Mouse (Mus musculus) liver, embryonic 14.5 days (tissue): ENCODE measurements around the gene Foxn3. TPM values are rescaled to one million over a fixed set of nuclear protein-coding genes. Genes with fewer than 3 reads are reported as not detected.
A peak's percentile ranks its signal among the peaks of the same experiment; 100 is the strongest.

Experiments
- ATAC-seq: fragments of 200-750 bp; cut with Nextera tagmentation; 2 replicates; pipeline ENCODE4 v1.8.0; 2017; ENCODE audit warnings: moderate number of reproducible peaks, mild to moderate bottlenecking, moderate library complexity; ENCODE audit not compliant: insufficient read depth
- DNase-seq, 3 experiments: peaks; one replicate each; pipeline ENCODE4 v3.0.0-alpha.2; 2012 to 2013; ENCODE audit warnings: low read depth in 3 of 3, low spot score in 3 of 3
- H3K27ac ChIP-seq: fragments of 300-500 bp; sonication (generic); 2 replicates; pipeline ENCODE4 v1.5.1; 2014; ENCODE audit warnings: moderate library complexity, mild to moderate bottlenecking, control low read depth, inconsistent platforms
- H3K27me3 ChIP-seq: fragments of 300-500 bp; sonication (generic); 2 replicates; pipeline ENCODE4 v1.6.1; 2014; ENCODE audit warnings: mild to moderate bottlenecking, low read length, moderate library complexity; ENCODE audit not compliant: control insufficient read depth, insufficient read depth
- H3K36me3 ChIP-seq: fragments of 300-500 bp; sonication (generic); replicated peaks from 2 replicates; pipeline ENCODE4 v1.6.1; 2014; ENCODE audit warnings: low read depth; ENCODE audit not compliant: control insufficient read depth, insufficient read depth
- H3K4me1 ChIP-seq, 2 experiments: fragments of 200-500 bp in 1 of 2; fragments of 300-500 bp in 1 of 2; sonication (generic) in 1 of 2; replicated peaks; 2 replicates each; pipeline ENCODE4 v1.6.1; 2012 to 2014; ENCODE audit warnings: antibody characterized with exemption in 1 of 2, inconsistent platforms in 1 of 2, low read length in 1 of 2; ENCODE audit not compliant: control insufficient read depth in 2 of 2, insufficient read depth in 2 of 2
- H3K4me2 ChIP-seq: fragments of 300-500 bp; sonication (generic); 2 replicates; pipeline ENCODE4 v1.6.1; 2014; ENCODE audit warnings: low read depth, mild to moderate bottlenecking, control low read depth, moderate library complexity
- H3K4me3 ChIP-seq, 2 experiments: fragments of 200-500 bp in 1 of 2; fragments of 300-500 bp in 1 of 2; sonication (generic) in 1 of 2; 2 replicates each; pipeline ENCODE4 v1.5.1; 2012 to 2014; ENCODE audit warnings: low read depth in 2 of 2, low read length in 2 of 2, mild to moderate bottlenecking in 2 of 2, control low read depth in 1 of 2, inconsistent platforms in 1 of 2, moderate library complexity in 1 of 2; ENCODE audit not compliant: insufficient read depth in 1 of 2
- H3K9ac ChIP-seq: fragments of 300-500 bp; sonication (generic); replicated peaks from 2 replicates; pipeline ENCODE4 v1.6.1; 2014; ENCODE audit warnings: mild to moderate bottlenecking, control low read depth, moderate library complexity
- H3K9me3 ChIP-seq: fragments of 300-500 bp; sonication (generic); 2 replicates; pipeline ENCODE4 v1.6.1; 2016; ENCODE audit warnings: low read length, mixed read lengths; ENCODE audit not compliant: control insufficient read depth
- CTCF ChIP-seq: IDR thresholded peaks from 2 replicates; pipeline ENCODE4 v1.5.1; 2016; ENCODE audit warnings: antibody characterized with exemption, low read depth, control low read depth
- EP300 ChIP-seq: IDR thresholded peaks from 2 replicates; pipeline ENCODE4 v1.6.1; 2016; ENCODE audit warnings: antibody characterized with exemption, low read depth
- WGBS: fragments of 180-500 bp; shearing (Covaris S2); extraction: QIAGEN DNeasy Blood & Tissue Kit; methylation state at CpG from one replicate; pipeline ENCODE4 v1.1.7; 2014; ENCODE audit not compliant: insufficient replicate concordance; 5-methylcytosine and 5-hydroxymethylcytosine counted together
- polyA plus RNA-seq, 2 experiments: library from polyadenylated mRNA; depleted of rRNA in 1 of 2; stranded (reverse) in 1 of 2; unstranded in 1 of 2; fragments of >200 nt; fragmentation: Nextera tagmentation in 1 of 2; extraction: Ambion mirVana in 1 of 2; gene quantifications; 2 replicates each; pipeline versions ENCODE4 v1.2.1 to v1.2.3; 2012 to 2014

Gene Foxn3
- polyA plus RNA-seq, 2 experiments = 2.7 to 13.6 TPM

DNA sequence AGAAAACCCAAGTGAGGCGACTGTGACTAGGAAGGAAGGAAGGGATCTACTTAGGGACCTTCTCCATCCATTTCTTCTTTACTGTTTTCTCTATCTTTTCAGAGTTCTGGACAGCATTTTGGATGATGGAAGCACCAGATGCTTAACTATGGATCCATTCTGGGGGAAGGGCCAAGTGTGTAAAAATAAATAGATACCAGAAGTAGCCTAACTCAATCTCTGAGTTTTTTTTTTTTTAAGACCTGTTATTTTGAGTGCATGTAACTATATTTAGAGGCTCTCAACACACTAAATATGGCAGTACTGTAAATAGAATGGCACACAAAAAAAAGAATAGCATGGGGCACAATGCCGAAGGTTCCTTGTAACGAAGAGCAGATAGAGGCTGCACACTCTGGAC is 381.0 kb downstream of the Foxn3 start:
- H3K27ac ChIP-seq = no peak overlapping the region
- TF ChIP-seq EP300 = no peak
- TF ChIP-seq CTCF = no peak
- no peak overlapping the region for H3K4me2 ChIP-seq
- H3K36me3 ChIP-seq = no peaks in the 10 kb centered on the region
- H3K4me3 ChIP-seq = no peak overlapping the region
- no peaks in the 10 kb centered on the region for H3K4me1 ChIP-seq
- H3K9me3 ChIP-seq = no peaks in the 10 kb centered on the region
- ATAC-seq (no peak), DNase-seq (no peak)
- WGBS = 57% methylated on average over 3 of the region's 3 CpGs
- H3K9ac ChIP-seq = no peak overlapping the region
- H3K27me3 ChIP-seq = no peaks in the 10 kb centered on the region

DNA sequence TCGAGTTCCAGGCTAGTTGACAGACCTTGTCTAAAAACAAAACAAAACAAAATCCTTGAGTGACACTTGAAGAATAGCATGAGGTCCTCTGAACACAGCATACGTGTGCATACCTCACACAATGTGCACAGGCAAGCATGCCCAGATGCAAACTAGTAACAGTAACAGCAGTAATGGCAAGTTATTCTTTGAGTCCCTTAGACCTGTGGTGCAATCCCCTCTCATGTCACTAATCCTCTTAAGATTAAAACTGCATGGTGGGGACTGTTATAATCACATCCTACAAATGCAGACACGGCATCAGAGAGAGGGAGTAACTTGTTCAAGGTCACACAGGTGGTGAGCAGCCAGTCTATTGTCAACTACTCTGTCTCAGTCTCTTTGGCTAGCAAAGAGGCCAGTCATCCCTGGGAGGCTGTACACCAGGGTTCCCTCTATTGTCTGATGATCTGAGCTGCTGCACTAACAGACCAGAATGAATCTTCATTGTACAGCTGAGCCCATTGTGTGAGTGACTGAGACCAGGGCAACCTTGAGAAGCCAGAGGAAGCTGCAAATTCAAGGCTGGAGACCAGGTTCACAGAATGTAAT is 383.1 kb downstream of the Foxn3 start:
- no peak for TF ChIP-seq CTCF
- no peaks in the 10 kb centered on the region for H3K4me1 ChIP-seq
- H3K9ac ChIP-seq = no peak overlapping the region
- H3K4me3 ChIP-seq = no peak overlapping the region
- H3K27ac ChIP-seq = no peak overlapping the region
- H3K36me3 ChIP-seq = no peaks in the 10 kb centered on the region
- no peaks in the 10 kb centered on the region for H3K9me3 ChIP-seq
- H3K4me2 ChIP-seq = no peak overlapping the region
- WGBS = 46% methylated on average over 3 of the region's 3 CpGs
- ATAC-seq (no peak), DNase-seq (no peak)
- no peaks in the 10 kb centered on the region for H3K27me3 ChIP-seq

DNA sequence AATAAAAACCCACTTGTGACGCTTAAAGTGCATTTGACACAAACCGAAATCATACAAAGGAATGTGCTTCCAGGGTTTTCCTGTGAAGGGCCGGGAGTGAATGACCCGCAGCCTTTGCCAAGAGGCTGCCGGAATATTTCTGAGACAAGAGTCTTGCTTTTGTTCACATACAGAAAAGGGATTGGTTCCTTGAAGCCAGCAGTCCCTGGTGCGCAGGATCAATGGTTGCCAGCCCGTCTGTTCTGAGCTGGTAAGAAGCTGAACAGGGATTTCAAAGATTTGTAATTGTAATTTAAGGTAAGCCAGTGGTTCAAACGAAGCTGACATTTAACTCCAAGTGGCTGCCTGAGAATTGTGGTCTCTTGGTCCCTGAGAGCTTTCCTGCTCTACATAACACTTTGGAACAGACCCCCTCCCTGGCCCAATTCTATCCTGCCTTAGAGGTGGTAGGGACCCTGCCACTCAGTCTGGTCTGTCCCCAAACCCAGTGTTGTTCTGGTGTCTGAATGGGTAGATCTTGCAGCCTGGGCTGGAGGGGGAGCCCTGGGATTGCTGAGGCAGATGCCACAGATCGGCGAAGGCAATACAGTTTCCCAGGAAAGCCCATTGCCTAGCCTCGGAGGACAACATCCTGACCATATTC is 388.3 kb downstream of the Foxn3 start:
- no peaks in the 10 kb centered on the region for H3K4me1 ChIP-seq
- H3K4me2 ChIP-seq = no peak overlapping the region
- H3K27ac ChIP-seq = no peak overlapping the region
- DNase-seq = no peak
- no peaks in the 10 kb centered on the region for H3K36me3 ChIP-seq
- TF ChIP-seq EP300 (no peak), CTCF (no peak)
- no peaks in the 10 kb centered on the region for H3K27me3 ChIP-seq
- no peak overlapping the region for H3K9ac ChIP-seq
- 71% methylated on average over 11 of the region's 11 CpGs for WGBS
- no peaks in the 10 kb centered on the region for H3K9me3 ChIP-seq
- H3K4me3 ChIP-seq = no peak overlapping the region
- ATAC-seq = no peak

DNA sequence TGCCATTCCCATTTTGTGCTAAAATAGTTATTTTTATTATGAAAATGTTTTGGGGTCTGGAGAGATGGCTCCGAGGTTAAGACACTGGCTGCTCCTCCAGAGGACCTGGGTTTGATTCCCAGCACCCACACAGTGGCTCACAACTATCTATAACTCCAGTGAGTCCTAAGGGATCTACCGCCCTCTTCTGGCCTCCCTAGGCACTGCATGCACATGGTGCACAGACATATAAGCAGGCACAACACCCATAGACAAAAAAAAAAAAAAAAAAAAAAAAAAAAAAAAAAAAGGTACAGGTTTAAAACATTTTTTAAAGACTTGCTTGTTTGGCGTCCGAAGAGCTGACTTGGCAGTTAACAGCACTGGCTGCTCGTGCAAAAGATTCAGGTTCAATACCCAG is 391.2 kb downstream of the Foxn3 start:
- DNase-seq = no peak
- Histone ChIP-seq H3K9me3 (no peaks in the 10 kb centered on the region), H3K4me3 (no peak overlapping the region), H3K4me1 (no peaks in the 10 kb centered on the region), H3K27ac (no peak overlapping the region), H3K36me3 (no peaks in the 10 kb centered on the region), H3K4me2 (no peak overlapping the region), H3K27me3 (no peaks in the 10 kb centered on the region), H3K9ac (no peak overlapping the region)
- ATAC-seq = no peak
- TF ChIP-seq EP300 (no peak), CTCF (peak; percentile 30)
- WGBS = 61% methylated on average over 5 of the region's 5 CpGs

DNA sequence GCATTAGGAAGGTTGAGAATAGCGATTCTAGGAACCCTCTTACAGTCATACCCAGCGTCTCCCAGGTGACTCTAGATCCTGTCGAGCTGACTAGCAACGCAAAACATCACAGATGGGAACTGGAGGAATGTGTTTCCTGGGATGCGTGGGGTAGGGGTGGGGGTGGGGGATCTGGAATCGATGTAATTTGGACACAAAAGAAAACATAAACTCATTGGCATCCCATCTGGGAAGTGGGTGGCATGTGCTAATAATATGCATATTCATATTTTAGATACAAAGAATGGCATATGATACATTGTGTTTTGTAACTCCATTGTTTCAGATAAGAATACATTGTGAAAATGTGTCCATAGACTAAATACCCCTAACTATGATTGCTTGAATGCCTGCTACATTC is 393.5 kb downstream of the Foxn3 start:
- no peaks in the 10 kb centered on the region for H3K27me3 ChIP-seq
- TF ChIP-seq EP300 = no peak
- TF ChIP-seq CTCF = no peak
- no peak overlapping the region for H3K4me2 ChIP-seq
- H3K36me3 ChIP-seq = no peaks in the 10 kb centered on the region
- DNase-seq = no peak
- no peaks in the 10 kb centered on the region for H3K4me1 ChIP-seq
- H3K4me3 ChIP-seq = no peak overlapping the region
- ATAC-seq = no peak
- no peak overlapping the region for H3K27ac ChIP-seq
- WGBS = 71% methylated on average over 6 of the region's 6 CpGs
- H3K9me3 ChIP-seq = no peaks in the 10 kb centered on the region
- no peak overlapping the region for H3K9ac ChIP-seq
